Mouse (Mus musculus): Measurements from ENCODE around the gene Sik2. TPM values are rescaled to one million over a fixed set of nuclear protein-coding genes. Genes with fewer than 3 reads are reported as not detected.

Gene Sik2
- polyA plus RNA-seq, 1 experiment from 2014 or later, result 19.7 TPM

- no peaks in the 10 kb centered on the region for H3K36me3 ChIP-seq (ENCODE audit: control insufficient read depth, insufficient read depth, low read length)
- H3K4me1 ChIP-seq (replicated peaks; ENCODE audit: control insufficient read depth, insufficient read depth, low read length), result peaks cover 7% of the 10 kb centered on the region; the same call in 1 of the 2 replicates
- no peak overlapping the region for H3K27ac ChIP-seq (ENCODE audit: low read length)
- H3K9ac ChIP-seq (ENCODE audit: low read length), result no peak overlapping the region
- WGBS, result 67% methylated on average over 2 of the region's 2 CpGs
- H3K27me3 ChIP-seq (ENCODE audit: control insufficient read depth, insufficient read depth, low read depth, low read length), result no peaks in the 10 kb centered on the region
- no peaks in the 10 kb centered on the region for H3K9me3 ChIP-seq (ENCODE audit: control insufficient read depth, low read length)
- ATAC-seq (ENCODE audit: low read depth), result no peak
- no peak overlapping the region for H3K4me2 ChIP-seq (ENCODE audit: low read depth, low read length)
- no peak overlapping the region for H3K4me3 ChIP-seq (ENCODE audit: low read length)
Observed at GRCm38 (mm10) chr9:50966277-50966676, 42.6 kb downstream of the Sik2 start.

GRCm38 (mm10) chr9:50965392-50965791 lies 43.5 kb downstream of the Sik2 start:
- no peak for ATAC-seq (ENCODE audit: low read depth)
- Histone ChIP-seq H3K4me2 (ENCODE audit: low read depth, low read length) (no peak overlapping the region), H3K4me1 (replicated peaks; ENCODE audit: control insufficient read depth, insufficient read depth, low read length) (peaks cover 5% of the 10 kb centered on the region; the same call in 1 of the 2 replicates), H3K36me3 (ENCODE audit: control insufficient read depth, insufficient read depth, low read length) (no peaks in the 10 kb centered on the region), H3K4me3 (ENCODE audit: low read length) (no peak overlapping the region), H3K27me3 (ENCODE audit: control insufficient read depth, insufficient read depth, low read depth, low read length) (no peaks in the 10 kb centered on the region), H3K27ac (ENCODE audit: low read length) (no peak overlapping the region), H3K9me3 (ENCODE audit: control insufficient read depth, low read length) (no peaks in the 10 kb centered on the region), H3K9ac (ENCODE audit: low read length) (no peak overlapping the region)

- Histone ChIP-seq H3K27ac (ENCODE audit: low read length) (no peak overlapping the region), H3K4me3 (ENCODE audit: low read length) (no peak overlapping the region), H3K9ac (ENCODE audit: low read length) (no peak overlapping the region), H3K4me1 (replicated peaks; ENCODE audit: control insufficient read depth, insufficient read depth, low read length) (peaks cover 2% of the 10 kb centered on the region; the same call in 1 of the 2 replicates), H3K4me2 (ENCODE audit: low read depth, low read length) (no peak overlapping the region), H3K27me3 (ENCODE audit: control insufficient read depth, insufficient read depth, low read depth, low read length) (no peaks in the 10 kb centered on the region), H3K9me3 (ENCODE audit: control insufficient read depth, low read length) (no peaks in the 10 kb centered on the region), H3K36me3 (ENCODE audit: control insufficient read depth, insufficient read depth, low read length) (no peaks in the 10 kb centered on the region)
- 58% methylated on average over 2 of the region's 2 CpGs for WGBS
- no peak for ATAC-seq (ENCODE audit: low read depth)
Observed at GRCm38 (mm10) chr9:50964911-50965310, 44.0 kb downstream of the Sik2 start.

- Histone ChIP-seq H3K4me3 (ENCODE audit: low read length) (no peak overlapping the region), H3K4me2 (ENCODE audit: low read depth, low read length) (no peak overlapping the region), H3K9ac (ENCODE audit: low read length) (no peak overlapping the region), H3K27me3 (ENCODE audit: control insufficient read depth, insufficient read depth, low read depth, low read length) (no peaks in the 10 kb centered on the region), H3K4me1 (replicated peaks; ENCODE audit: control insufficient read depth, insufficient read depth, low read length) (no peaks in the 10 kb centered on the region), H3K27ac (ENCODE audit: low read length) (no peak overlapping the region), H3K9me3 (ENCODE audit: control insufficient read depth, low read length) (no peaks in the 10 kb centered on the region), H3K36me3 (ENCODE audit: control insufficient read depth, insufficient read depth, low read length) (no peaks in the 10 kb centered on the region)
- no peak for ATAC-seq (ENCODE audit: low read depth)
- WGBS, result 51% methylated on average over 6 of the region's 6 CpGs
Observed at GRCm38 (mm10) chr9:50957956-50958489, 50.9 kb downstream of the Sik2 start.

GRCm38 (mm10) chr9:50955176-50955575 lies 53.7 kb downstream of the Sik2 start:
- Histone ChIP-seq H3K9ac (ENCODE audit: low read length) (no peak overlapping the region), H3K36me3 (ENCODE audit: control insufficient read depth, insufficient read depth, low read length) (no peaks in the 10 kb centered on the region), H3K27me3 (ENCODE audit: control insufficient read depth, insufficient read depth, low read depth, low read length) (no peaks in the 10 kb centered on the region), H3K4me2 (ENCODE audit: low read depth, low read length) (no peak overlapping the region), H3K4me3 (ENCODE audit: low read length) (no peak overlapping the region), H3K4me1 (replicated peaks; ENCODE audit: control insufficient read depth, insufficient read depth, low read length) (no peaks in the 10 kb centered on the region), H3K27ac (ENCODE audit: low read length) (no peak overlapping the region), H3K9me3 (ENCODE audit: control insufficient read depth, low read length) (no peaks in the 10 kb centered on the region)
- WGBS, result 91% methylated on average over 3 of the region's 3 CpGs
- no peak for ATAC-seq (ENCODE audit: low read depth)

GRCm38 (mm10) chr9:50948097-50948823 lies 60.6 kb downstream of the Sik2 start:
- no peak for ATAC-seq (ENCODE audit: low read depth)
- no peak overlapping the region for H3K9ac ChIP-seq (ENCODE audit: low read length)
- no peaks in the 10 kb centered on the region for H3K27me3 ChIP-seq (ENCODE audit: control insufficient read depth, insufficient read depth, low read depth, low read length)
- H3K36me3 ChIP-seq (ENCODE audit: control insufficient read depth, insufficient read depth, low read length), result no peaks in the 10 kb centered on the region
- no peak overlapping the region for H3K4me2 ChIP-seq (ENCODE audit: low read depth, low read length)
- 93% methylated on average over 7 of the region's 7 CpGs for WGBS
- no peaks in the 10 kb centered on the region for H3K9me3 ChIP-seq (ENCODE audit: control insufficient read depth, low read length)
- no peak overlapping the region for H3K27ac ChIP-seq (ENCODE audit: low read length)
- H3K4me3 ChIP-seq (ENCODE audit: low read length), result no peak overlapping the region
- H3K4me1 ChIP-seq (replicated peaks; ENCODE audit: control insufficient read depth, insufficient read depth, low read length), result 0 out of 2 replicates have a peak, but pooled peaks cover 3% of the 10 kb centered on the region

- Histone ChIP-seq H3K27me3 (ENCODE audit: control insufficient read depth, insufficient read depth, low read depth, low read length) (no peaks in the 10 kb centered on the region), H3K36me3 (ENCODE audit: control insufficient read depth, insufficient read depth, low read length) (no peaks in the 10 kb centered on the region), H3K4me1 (replicated peaks; ENCODE audit: control insufficient read depth, insufficient read depth, low read length) (0 out of 2 replicates have a peak, but pooled peaks cover 3% of the 10 kb centered on the region), H3K27ac (ENCODE audit: low read length) (no peak overlapping the region), H3K9ac (ENCODE audit: low read length) (no peak overlapping the region), H3K4me3 (ENCODE audit: low read length) (no peak overlapping the region), H3K9me3 (ENCODE audit: control insufficient read depth, low read length) (no peaks in the 10 kb centered on the region), H3K4me2 (ENCODE audit: low read depth, low read length) (no peak overlapping the region)
- 41% methylated on average over 1 of the region's 1 CpGs for WGBS
- no peak for ATAC-seq (ENCODE audit: low read depth)
Observed at GRCm38 (mm10) chr9:50946338-50946737, 62.5 kb downstream of the Sik2 start.

- Histone ChIP-seq H3K9ac (ENCODE audit: low read length) (no peak overlapping the region), H3K27ac (ENCODE audit: low read length) (no peak overlapping the region), H3K4me2 (ENCODE audit: low read depth, low read length) (no peak overlapping the region), H3K4me3 (ENCODE audit: low read length) (no peak overlapping the region), H3K27me3 (ENCODE audit: control insufficient read depth, insufficient read depth, low read depth, low read length) (no peaks in the 10 kb centered on the region), H3K36me3 (ENCODE audit: control insufficient read depth, insufficient read depth, low read length) (no peaks in the 10 kb centered on the region), H3K9me3 (ENCODE audit: control insufficient read depth, low read length) (no peaks in the 10 kb centered on the region), H3K4me1 (replicated peaks; ENCODE audit: control insufficient read depth, insufficient read depth, low read length) (0 out of 2 replicates have a peak, but pooled peaks cover 3% of the 10 kb centered on the region)
- 81% methylated on average over 1 of the region's 1 CpGs for WGBS
- no peak for ATAC-seq (ENCODE audit: low read depth)
Observed at GRCm38 (mm10) chr9:50944826-50945225, 64.0 kb downstream of the Sik2 start.

GRCm38 (mm10) chr9:50942711-50943110 lies 66.2 kb downstream of the Sik2 start:
- no peaks in the 10 kb centered on the region for H3K9me3 ChIP-seq (ENCODE audit: control insufficient read depth, low read length)
- H3K36me3 ChIP-seq (ENCODE audit: control insufficient read depth, insufficient read depth, low read length), result no peaks in the 10 kb centered on the region
- no peak overlapping the region for H3K4me2 ChIP-seq (ENCODE audit: low read depth, low read length)
- H3K27me3 ChIP-seq (ENCODE audit: control insufficient read depth, insufficient read depth, low read depth, low read length), result no peaks in the 10 kb centered on the region
- no peak overlapping the region for H3K4me3 ChIP-seq (ENCODE audit: low read length)
- no peak overlapping the region for H3K27ac ChIP-seq (ENCODE audit: low read length)
- H3K4me1 ChIP-seq (replicated peaks; ENCODE audit: control insufficient read depth, insufficient read depth, low read length), result no peaks in the 10 kb centered on the region
- no peak overlapping the region for H3K9ac ChIP-seq (ENCODE audit: low read length)
- ATAC-seq (ENCODE audit: low read depth), result no peak
- WGBS, result 95% methylated on average over 2 of the region's 2 CpGs

All from lung, embryonic 16.5 days (tissue).